Mouse (Mus musculus): ENCODE measurements at regions not wholly inside any gene's neighbourhood (a gene's known extent, or its start where the extent isn't known, plus 50 kb on each side); places are given as distances from the start of the nearest gene placed in this dataset.
"Not testable (repeated sequence)": the region's sequence is repeated elsewhere in the genome, so short reads cannot be mapped to it uniquely, and the experiment has no call there.

- DNase-seq (ENCODE audit: low spot score in 2 of 2) = not testable (repeated sequence)
Measured at GRCm38 (mm10) chr12:80055894-80056293, 56.9 kb downstream of the Zfp36l1 start.

DNA sequence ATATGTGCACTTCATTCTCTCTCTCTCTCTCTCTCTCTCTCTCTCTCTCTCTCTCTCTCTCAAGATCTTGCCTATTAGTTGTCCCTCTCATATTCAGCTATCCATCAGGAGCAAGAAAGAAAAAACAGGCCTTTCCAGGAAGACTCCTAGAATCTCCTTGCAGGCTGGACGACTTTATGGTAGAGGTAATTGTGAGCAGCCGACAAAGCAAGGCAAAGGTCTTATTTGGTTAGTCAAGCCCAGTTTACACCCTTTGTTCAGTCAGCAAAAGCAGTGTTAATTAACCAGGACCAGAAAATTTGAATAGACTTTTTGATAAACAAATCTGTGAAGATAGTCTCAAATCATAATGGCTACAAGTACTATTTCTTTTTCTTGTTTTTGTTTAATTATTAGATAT, 57.4 kb downstream of the Zfp36l1 start:
- no peak for DNase-seq (ENCODE audit: low spot score in 2 of 2)

DNA sequence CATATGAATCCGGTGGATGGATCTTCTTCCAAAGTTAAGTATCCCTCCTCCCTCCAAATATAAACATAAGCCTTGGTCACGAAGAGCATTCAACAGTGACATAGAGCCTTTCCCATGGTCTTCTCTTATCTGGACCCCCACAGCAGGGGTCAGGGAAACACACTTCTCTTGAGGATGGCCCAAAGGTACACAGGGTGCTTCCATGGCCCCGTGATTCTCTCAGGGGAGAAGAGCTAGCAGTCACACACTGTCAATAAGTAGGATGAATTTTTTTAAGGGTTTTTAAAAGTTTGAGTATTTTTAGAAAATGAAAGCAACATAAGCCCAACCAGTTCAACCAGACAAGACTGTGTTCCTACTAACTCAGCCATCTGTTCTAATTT, 58.2 kb downstream of the Zfp36l1 start:
- no peak for DNase-seq (ENCODE audit: low spot score in 2 of 2)

DNA sequence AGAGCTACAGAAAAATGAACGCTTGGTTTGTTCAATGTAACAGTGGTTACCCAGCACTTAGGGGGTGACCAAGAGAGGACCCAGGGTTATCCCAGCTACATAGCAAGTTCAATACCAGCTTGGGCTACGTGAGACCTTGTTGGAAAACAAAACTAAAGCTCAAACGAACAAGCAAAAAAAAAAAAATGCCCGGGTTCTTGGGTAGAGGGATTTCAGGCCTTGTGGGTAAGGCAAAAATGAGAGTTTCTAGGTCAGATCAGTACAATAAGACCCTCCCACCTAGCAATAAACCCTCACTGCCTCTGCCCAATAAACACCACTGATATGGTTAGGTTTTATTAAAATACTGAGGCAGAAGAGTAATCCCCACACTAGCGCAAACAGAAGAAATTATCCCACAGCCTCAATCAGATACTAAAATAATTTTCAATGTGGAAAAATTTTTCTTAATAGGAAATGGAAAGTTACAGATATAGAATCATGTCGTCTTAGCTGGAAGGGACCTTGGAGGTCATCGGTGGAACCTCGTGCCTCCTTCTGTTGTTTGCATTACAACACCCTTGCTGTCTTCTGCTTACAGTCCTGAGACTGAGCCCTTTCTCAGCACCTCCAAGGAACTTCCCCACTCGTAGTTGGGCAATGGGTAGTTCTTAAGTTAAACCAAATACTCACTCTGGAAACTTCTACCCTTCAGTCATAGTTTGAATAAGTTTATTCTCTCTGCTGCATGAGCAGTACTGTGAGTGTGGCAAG, 58.7 kb downstream of the Zfp36l1 start:
- DNase-seq (ENCODE audit: low spot score in 2 of 2) = no peak

- no peak for DNase-seq (ENCODE audit: low spot score in 2 of 2)
Measured at GRCm38 (mm10) chr12:80048215-80048979, 64.4 kb downstream of the Zfp36l1 start.

GRCm38 (mm10) chr12:80046625-80047303, 66.0 kb downstream of the Zfp36l1 start:
- DNase-seq (ENCODE audit: low spot score in 2 of 2) = peak in 1 of 2 experiments; percentile 9

DNA sequence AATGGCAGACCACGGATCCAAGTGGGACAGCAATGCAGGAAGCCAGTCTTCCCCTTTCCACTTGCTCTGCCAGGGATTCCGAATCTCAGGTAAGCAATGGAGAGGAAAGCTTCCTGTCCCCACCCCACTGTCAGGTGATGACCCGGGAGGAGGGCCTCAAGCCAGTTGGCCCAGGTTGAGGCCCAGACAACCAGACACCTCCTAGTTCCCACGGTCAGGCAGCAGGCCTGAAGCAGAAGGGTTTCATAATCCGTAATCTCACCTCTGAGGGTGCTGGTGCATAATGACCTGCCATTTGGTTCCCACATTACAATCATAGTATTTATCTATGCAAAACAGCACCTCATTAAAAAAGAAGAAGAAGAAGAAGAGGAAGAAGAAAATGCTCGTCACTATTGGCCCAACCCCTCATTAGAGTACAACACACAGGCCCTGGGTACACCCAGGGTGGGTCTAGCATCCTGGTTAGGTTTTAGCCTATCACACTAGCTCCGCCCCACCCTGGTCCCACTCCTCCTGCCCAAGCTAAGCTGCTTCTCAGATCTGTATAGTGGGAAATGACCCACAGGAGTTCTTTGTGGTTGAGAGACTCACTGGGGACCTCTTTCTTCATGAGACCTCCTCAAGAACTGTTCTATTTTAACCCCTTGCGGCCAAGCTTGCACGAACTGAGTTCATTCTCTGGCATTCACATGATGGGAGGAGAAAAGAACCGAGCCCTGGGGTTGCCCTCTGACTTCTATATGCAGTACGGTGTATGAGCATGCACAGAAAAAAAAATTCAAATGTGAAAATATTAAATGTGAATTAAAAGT, 71.1 kb downstream of the Zfp36l1 start:
- no peak for DNase-seq (ENCODE audit: low spot score in 2 of 2)

GRCm38 (mm10) chr12:80041012-80041411, 71.8 kb downstream of the Zfp36l1 start:
- no peak for DNase-seq (ENCODE audit: low spot score in 2 of 2)

- DNase-seq (ENCODE audit: low spot score in 2 of 2) = no peak
Measured at GRCm38 (mm10) chr12:80040233-80040632, 72.6 kb downstream of the Zfp36l1 start.

- DNase-seq (ENCODE audit: low spot score in 2 of 2) = no peak
Measured at GRCm38 (mm10) chr12:80039150-80039549, 73.7 kb downstream of the Zfp36l1 start.

DNA sequence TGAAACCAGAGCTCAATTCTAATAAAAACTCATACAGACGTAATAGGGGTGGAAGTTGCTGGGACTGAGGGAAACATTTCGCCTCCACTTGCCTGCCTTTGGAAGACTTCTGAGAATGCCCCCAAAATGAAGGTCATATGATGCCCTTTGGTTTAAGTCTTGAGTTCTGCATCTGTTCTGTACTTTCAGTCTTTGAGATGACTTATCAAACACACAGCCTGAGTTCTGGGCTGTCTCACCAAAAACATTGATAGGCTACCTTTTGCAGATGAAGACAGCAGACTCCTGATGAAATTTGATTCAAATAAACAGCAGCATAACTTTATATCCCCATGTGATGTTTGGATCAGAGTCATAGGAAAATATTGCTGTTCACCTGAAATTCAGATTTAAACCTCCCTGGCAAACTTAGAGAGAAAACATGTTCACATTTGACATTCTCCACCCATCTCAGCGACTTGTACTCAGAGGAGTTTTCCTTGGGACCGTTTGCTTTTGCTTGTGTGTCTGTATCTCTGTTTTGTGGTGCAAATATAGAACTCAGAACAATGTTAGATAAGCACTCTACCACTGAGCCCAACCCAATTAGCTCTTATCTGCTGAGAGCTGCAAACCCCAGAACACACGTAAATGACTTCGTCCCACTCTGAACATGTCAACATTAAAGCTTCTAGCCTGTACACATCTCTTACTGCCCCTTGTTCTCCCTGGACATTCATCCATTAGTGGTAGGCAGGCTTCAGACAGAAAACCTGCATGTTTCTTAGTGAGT, 77.1 kb downstream of the Zfp36l1 start:
- DNase-seq (ENCODE audit: low spot score in 2 of 2) = no peak

GRCm38 (mm10) chr12:80034963-80035411, 77.8 kb downstream of the Zfp36l1 start:
- no peak for DNase-seq (ENCODE audit: low spot score in 2 of 2)

- no peak for DNase-seq (ENCODE audit: low spot score in 2 of 2)
Measured at GRCm38 (mm10) chr12:80034100-80034499, 78.7 kb downstream of the Zfp36l1 start.

- no peak for DNase-seq (ENCODE audit: low spot score in 2 of 2)
Measured at GRCm38 (mm10) chr12:80032520-80032919, 80.3 kb downstream of the Zfp36l1 start.

DNA sequence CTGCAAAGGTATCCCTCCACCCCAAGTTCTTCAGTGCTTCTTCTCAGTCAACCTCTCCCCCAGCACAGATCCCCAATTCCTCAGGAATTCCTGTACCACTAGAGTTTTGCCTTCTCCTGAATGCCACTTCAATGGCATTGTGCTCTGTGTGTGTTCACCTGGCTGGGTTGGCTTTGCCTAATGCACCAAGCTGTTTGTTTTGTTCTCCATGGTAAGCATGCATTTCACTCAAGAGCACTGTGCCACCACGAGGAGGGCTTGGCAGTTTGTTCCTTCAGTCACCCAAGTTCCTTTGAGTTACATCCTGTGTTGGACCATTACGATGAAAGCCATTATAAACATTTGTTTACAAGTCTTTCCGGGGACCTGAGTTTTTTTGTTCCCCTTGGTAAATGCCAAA, 84.5 kb downstream of the Zfp36l1 start:
- no peak for DNase-seq (ENCODE audit: low spot score in 2 of 2)

GRCm38 (mm10) chr12:80023107-80024078, 89.4 kb downstream of the Zfp36l1 start:
- DNase-seq (ENCODE audit: low spot score in 2 of 2) = no peak

GRCm38 (mm10) chr12:80022181-80023106, 90.4 kb downstream of the Zfp36l1 start:
- no peak for DNase-seq (ENCODE audit: low spot score in 2 of 2)

- DNase-seq (ENCODE audit: low spot score in 2 of 2) = no peak
Measured at GRCm38 (mm10) chr12:80021030-80021473, 91.8 kb downstream of the Zfp36l1 start.
